Mouse (Mus musculus): ENCODE data around the gene Fam84a.

Fam84a gene

DNA sequence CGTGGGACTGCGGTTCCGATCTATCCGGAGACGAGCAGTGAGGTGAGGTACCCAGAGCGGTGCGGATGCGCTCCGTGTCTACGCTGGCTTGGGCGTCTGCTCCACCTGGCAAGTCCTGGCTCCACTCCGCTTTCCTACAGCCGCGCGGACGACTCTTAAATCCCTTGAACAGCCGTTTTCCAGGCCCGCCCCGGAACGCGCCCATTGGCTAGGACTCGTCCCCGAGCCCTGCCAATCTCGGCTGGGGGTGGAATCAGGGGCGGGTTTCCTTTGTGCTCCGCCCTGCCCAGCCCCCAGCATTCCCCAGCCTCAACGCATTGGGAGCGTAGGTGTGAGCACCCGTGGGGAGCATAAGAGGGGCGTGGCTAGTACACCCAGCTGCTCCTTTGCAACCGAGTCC is at the start of gene Fam84a:
Gene Fam84a, minus strand, starts transcription at position 134 of the 400 bp plus-strand sequence.
- DNase-seq (ENCODE audit: low spot score), result peak; percentile 86

DNA sequence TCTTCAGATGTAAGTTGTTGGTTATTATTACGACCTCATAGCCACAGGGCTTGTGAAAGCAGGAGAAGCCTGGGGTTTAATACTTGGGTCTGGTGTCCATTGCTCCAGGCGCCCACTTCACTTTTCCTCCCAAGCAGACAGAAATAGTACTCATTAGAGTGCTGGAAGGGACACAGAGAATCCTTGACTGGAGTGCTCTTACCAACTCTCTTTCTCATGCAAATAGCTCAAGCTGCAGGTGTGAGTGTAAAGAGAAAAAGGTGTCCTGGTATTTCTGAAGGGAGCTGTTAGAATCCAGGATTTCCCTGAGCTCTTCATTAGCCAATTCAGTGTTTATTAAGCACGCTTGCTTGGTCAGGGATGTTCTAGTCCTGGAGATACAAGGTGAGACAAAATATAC is 43.6 kb upstream of the Fam84a start:
- no peak for DNase-seq (ENCODE audit: low spot score)

DNA sequence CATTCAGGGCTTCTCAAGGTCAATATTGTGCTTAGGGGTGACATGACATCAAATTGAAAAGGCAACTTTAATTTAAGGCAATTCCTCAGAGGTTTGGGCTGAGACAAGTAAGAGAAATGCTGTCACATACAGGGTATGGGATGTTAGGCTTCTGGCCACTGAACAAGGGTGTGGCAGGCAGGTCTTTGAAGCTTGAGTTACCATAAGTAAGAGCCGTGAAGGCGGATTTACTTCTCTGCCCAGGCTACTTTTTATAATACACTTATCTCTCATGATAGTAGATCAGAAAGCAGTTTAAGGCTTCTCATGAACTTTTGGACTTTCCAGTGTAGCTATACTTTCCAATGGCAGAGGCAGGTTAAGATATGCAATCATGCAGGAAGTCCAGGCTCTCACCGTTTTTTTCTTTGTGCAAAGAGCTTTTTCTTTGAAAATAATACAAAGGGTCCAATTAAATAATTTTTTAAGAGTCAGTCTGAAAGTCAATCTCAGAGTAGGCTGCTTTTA is 34.9 kb upstream of the Fam84a start:
- no peak for DNase-seq (ENCODE audit: low spot score)

DNA sequence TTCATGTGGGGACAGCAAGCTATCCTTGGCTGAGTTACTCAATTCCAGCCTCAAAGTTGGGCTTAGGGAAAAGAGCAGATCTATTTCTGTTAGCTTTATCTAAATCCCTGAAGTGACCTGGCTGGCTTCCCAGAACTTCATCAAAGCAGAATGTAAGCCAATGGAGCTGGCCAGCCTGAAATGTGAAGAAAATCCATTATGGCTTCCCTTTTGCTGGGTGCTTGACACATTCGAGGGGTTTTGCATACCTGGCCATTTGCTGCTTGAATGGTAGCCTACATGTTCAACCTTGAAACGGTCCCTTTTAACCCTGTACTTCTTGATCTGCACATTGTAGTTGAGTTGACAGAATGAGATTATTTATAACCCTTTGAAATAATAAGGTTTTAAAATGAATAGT is 13.9 kb upstream of the Fam84a start:
- DNase-seq (ENCODE audit: low spot score), result no peak

DNA sequence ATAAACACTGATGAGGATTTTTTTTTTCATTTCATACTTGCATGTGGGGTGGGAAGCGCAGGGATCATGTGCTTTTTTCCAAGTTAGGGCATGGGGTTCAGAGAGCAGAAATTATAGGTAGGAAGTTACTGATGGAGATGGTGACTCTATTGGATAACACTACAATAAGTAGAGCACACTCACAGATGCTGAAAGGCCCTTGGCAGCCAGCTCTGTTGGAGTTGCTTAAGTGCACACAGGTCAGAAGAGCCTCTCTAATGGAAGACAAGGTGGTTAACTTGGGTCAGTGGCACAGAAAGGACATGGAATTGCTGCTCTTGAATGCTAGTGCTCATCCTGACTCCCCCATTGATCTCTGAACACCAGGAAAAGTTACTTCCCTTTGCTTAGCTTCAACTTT is 13.1 kb upstream of the Fam84a start:
- no peak for DNase-seq (ENCODE audit: low spot score)

DNA sequence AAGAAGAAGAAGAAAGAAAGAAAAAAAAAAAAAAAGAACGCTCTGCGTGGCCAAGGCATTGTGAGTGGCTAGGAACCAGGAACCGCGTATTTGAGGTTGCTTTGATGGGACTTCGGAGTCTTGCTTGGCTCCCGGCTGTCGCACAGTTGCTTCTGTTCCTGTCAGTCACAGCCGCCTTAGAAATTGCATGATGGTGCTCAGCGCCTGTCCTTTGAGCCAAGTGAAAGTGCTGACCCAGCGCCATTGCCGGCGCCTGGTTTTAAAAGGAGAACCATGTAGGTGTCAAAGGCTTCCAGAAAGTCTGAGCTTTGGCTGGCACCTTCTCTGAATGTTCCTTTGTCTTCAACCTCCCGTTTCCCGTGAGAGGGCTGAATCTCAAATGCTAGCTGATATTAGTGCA is 572 bp upstream of the Fam84a start:
- DNase-seq (ENCODE audit: low spot score), result peak; percentile 4

DNA sequence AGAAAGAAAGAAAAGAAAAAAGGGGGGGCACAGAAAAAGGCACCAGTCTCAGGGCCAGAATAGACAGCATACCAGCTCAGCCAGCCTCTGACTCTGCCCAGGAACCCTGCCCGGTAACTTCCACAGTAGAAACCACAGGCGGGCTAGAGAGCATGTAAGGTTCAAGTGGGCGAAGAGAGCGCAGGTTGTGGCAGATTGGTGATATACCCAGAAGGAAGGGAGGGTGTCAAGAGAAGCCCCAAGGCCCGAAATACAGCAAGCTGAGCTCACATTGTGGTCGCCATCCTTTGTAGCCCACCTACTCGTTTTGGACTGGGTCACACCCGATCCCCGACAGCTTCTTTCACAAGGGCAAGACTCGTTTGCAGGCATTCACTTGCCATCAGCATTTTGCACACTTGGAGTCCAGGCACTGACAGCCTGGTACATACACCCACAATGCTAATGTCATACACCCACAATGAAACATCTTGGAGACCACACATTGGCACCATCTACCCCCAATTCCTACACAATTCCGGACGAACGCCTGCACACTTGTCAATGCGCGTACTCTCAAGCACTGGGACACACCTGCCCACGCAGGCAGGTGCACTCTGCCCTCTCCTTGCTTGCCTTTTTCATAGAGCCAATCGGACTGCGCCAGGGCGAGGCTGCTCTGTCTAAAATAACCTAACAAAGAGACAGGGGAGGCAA is 770 bp downstream of the Fam84a start:
- no peak for DNase-seq (ENCODE audit: low spot score)

DNA sequence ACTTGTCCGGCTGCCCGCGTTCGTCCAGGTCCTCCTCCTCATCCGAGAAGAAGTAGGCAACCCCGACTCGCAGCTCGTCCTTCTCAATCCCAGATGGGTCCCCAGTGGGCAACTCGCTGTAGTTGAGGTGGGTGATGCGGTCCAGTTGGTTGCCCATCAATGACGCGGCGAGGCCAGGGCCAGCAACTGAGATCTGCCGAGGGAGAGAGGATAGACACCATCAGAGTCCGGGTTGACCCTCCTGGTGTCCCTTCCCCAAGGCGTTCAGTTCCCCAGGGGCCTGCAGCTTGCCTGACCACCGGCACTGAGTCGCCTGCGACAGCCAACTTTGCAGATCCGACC is 1.3 kb downstream of the Fam84a start:
- DNase-seq (ENCODE audit: low spot score), result no peak

DNA sequence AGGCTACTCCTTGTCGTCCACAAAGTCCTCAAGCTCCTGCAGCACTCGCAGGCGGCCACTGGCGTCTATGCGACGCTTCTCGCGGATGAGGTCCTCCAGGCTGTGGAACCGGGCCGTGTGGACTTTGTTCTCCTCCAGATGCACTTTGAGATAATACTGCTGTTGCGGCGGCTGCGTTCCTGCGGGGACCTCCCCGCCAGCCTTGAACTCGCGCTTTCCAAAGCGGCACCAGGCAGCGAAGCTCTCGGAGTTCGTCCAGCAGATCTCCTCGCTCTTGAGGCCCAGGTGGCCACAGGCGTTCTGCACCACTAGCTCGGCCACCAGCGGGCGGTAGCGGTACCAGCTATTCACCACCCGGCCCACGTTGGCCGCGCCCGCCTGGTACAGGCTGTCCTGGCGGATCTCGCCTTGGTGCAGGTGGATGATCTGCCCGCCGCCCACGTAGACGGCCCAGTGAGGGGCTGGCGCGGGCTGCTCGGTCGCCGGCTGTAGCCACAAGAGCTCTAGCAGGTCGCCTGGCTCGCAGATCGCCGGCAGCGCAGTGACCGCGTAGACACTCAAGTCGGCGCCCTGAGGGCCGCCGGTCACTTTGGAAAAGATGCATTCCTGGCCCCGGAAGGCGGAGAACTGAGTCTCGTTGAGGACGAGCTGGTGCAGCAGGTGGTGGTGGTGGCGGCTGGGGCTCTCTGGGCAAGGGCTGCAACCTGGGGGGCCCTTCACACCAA is 1.8 kb downstream of the Fam84a start:
- DNase-seq (ENCODE audit: low spot score), result peak; percentile 10

DNA sequence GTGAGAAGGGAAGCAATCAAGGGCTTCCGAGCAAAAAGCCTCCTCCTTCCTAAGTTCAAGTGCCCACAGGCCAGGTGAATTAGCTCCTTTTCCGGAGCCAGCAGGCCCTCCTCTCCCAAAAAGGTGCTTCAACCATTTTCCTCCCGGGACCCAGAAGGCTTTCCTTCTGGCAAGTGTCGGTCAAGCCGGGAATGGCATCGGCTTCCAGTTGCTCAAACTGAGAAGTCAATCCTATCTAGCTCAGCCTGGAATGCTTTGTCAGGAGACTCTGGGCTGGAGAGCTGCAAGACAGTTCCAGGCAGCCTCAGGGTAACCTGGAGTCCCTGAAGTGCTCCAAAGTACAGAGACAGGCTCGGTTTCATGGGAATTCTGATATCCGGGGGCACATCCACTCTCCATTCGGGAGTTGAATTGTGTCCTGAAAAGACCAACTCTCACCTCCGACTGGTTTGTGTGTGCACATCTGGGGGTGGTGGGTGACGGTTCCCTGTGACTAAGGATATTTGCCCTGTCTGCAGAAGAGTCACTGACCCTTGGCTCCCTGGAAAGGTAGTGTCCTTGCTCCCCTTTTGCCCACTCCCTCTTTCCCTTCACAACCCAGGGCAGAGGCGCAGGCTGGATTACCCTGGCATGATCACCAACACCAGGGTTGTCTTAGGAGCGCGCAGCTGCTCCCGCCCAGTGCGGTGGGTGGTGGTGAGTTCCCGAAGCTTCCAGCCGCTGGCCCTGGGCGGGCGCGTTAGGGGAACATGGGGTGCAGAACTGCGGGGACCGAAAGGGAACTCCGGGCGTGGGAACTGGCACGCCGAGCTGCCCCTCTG is 2.6 kb downstream of the Fam84a start:
- no peak for DNase-seq (ENCODE audit: low spot score)

DNA sequence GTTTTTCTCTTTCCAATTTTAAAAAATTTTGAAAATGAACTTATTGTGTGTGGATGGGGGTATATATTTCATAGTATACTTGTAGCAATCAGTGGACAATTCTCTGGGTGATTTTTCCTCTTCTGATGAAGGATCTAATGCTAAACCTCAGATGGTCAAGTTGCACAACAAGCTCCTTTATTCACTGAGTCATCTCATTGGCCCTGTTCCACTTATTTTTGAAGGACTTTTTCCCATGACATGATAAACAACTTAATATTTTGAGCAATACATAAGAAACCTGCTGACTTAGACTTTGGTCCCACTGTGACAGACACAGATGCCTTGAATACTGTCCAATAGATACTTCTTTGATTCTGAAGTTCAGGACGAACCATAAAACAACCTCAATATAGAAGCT is 14.8 kb downstream of the Fam84a start:
- no peak for DNase-seq (ENCODE audit: low spot score)

DNA sequence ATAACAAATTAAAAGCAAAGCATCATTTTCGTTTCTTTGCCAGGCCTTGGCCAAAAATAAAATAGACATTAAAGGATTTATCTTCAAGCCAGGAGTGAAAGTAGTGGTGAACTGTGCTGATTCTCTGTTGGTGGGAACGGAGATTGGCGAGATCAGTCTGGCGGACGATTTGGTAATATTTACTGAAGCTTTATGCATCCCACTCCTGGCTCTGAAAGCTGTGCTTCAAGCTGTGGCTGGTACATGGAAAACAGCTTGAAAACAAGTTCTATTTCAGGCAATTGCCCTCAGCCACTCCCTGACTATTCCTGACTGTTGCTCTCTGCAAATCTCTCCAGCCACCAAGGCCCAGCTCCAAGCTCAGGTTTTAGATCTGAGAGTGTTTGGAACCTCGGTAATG is 37.1 kb downstream of the Fam84a start:
- DNase-seq (ENCODE audit: low spot score), result no peak

DNA sequence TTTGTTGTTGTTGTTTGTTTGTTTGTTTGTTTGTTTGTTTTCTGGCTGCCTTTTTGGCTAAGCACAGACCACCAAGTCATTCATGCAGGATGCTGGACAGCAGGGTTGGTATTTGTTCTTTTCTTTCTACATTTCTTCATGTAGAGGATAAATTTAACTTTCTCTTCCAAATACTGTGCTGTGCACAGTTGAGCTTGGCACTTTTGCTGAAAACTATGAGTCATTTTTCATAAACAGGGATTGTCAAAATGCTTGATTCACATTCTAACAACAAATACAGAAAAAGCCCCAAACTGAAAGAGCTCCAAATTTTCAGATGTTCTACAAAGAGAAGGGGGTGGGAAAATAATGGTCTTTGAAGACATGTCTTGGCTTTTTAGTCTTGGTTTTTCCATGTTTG is 54.9 kb downstream of the Fam84a start:
- no peak for DNase-seq (ENCODE audit: low spot score)

All from yolk sac, embryonic 10.5 days (tissue).